Mouse (Mus musculus): ENCODE results near the gene Tspan5.
A peak's percentile ranks its signal among the peaks of the same experiment; 100 is the strongest.

Gene Tspan5

GRCm38 (mm10) chr3:138847809-138848208, 105.8 kb downstream of the Tspan5 start:
- no peak for DNase-seq (ENCODE audit: low spot score in 2 of 2)

GRCm38 (mm10) chr3:138849755-138850301, 107.8 kb downstream of the Tspan5 start:
- DNase-seq (ENCODE audit: low spot score in 2 of 2): no peak

GRCm38 (mm10) chr3:138851876-138852275, 109.9 kb downstream of the Tspan5 start:
- no peak for DNase-seq (ENCODE audit: low spot score in 2 of 2)

- no peak for DNase-seq (ENCODE audit: low spot score in 2 of 2)
Observed at GRCm38 (mm10) chr3:138852982-138853689, 111.1 kb downstream of the Tspan5 start.

GRCm38 (mm10) chr3:138853996-138854836, 112.2 kb downstream of the Tspan5 start:
- DNase-seq (ENCODE audit: low spot score in 2 of 2): no peak

GRCm38 (mm10) chr3:138855387-138855786, 113.4 kb downstream of the Tspan5 start:
- no peak for DNase-seq (ENCODE audit: low spot score in 2 of 2)

- no peak for DNase-seq (ENCODE audit: low spot score in 2 of 2)
Observed at GRCm38 (mm10) chr3:138856946-138857345, 115.0 kb downstream of the Tspan5 start.

GRCm38 (mm10) chr3:138857805-138858546, 116.0 kb downstream of the Tspan5 start:
- DNase-seq (ENCODE audit: low spot score in 2 of 2): peak in 1 of 2 experiments; percentile 38

- no peak for DNase-seq (ENCODE audit: low spot score in 2 of 2)
Observed at GRCm38 (mm10) chr3:138858649-138859048, 116.7 kb downstream of the Tspan5 start.

- DNase-seq (ENCODE audit: low spot score in 2 of 2): no peak
Observed at GRCm38 (mm10) chr3:138859166-138859565, 117.2 kb downstream of the Tspan5 start.

GRCm38 (mm10) chr3:138859666-138860065, 117.7 kb downstream of the Tspan5 start:
- no peak for DNase-seq (ENCODE audit: low spot score in 2 of 2)

GRCm38 (mm10) chr3:138860257-138860760, 118.3 kb downstream of the Tspan5 start:
- DNase-seq (ENCODE audit: low spot score in 2 of 2): no peak

- DNase-seq (ENCODE audit: low spot score in 2 of 2): no peak
Observed at GRCm38 (mm10) chr3:138861032-138861431, 119.0 kb downstream of the Tspan5 start.

GRCm38 (mm10) chr3:138861589-138861988, 119.6 kb downstream of the Tspan5 start:
- no peak for DNase-seq (ENCODE audit: low spot score in 2 of 2)

- no peak for DNase-seq (ENCODE audit: low spot score in 2 of 2)
Observed at GRCm38 (mm10) chr3:138864166-138864648, 122.2 kb downstream of the Tspan5 start.

GRCm38 (mm10) chr3:138865271-138865670, 123.3 kb downstream of the Tspan5 start:
- no peak for DNase-seq (ENCODE audit: low spot score in 2 of 2)

GRCm38 (mm10) chr3:138867149-138867848, 125.3 kb downstream of the Tspan5 start:
- DNase-seq (ENCODE audit: low spot score in 2 of 2): no peak

GRCm38 (mm10) chr3:138868409-138868808, 126.4 kb downstream of the Tspan5 start:
- no peak for DNase-seq (ENCODE audit: low spot score in 2 of 2)

- no peak for DNase-seq (ENCODE audit: low spot score in 2 of 2)
Observed at GRCm38 (mm10) chr3:138875282-138875681, 133.3 kb downstream of the Tspan5 start.

- no peak for DNase-seq (ENCODE audit: low spot score in 2 of 2)
Observed at GRCm38 (mm10) chr3:138875936-138876335, 133.9 kb downstream of the Tspan5 start.

- DNase-seq (ENCODE audit: low spot score in 2 of 2): no peak
Observed at GRCm38 (mm10) chr3:138876418-138876817, 134.4 kb downstream of the Tspan5 start.
